Mouse (Mus musculus) urinary bladder, postnatal 36 days (tissue): ENCODE data around the gene Pde10a.

Source experiments
- DNase-seq, 2 experiments: peaks; one replicate each; pipeline ENCODE4 v3.0.0; 2022; ENCODE audit warnings: low spot score in 2 of 2, mixed read lengths in 1 of 2

Gene Pde10a

DNA sequence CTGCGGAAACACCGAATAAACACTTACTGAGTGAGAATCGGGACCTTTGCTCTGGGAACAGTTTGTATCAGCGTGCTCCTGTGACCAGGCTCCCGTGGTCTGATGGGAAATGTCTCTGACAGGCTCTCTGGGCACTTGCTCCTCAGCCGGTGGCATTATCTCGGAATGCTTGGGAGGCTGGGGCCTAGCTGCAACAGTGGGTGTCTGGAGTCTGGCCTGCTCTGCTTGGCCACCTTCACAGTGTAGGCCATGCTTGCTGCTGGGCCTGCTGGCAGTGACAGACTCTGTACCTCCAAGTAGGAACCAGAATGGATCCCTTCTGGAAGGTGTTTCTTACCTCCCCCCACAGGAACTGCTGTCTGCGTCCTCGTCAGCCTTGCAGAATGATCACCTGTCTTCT lies 362.9 kb downstream of the Pde10a start:
- DNase-seq, result no peak

DNA sequence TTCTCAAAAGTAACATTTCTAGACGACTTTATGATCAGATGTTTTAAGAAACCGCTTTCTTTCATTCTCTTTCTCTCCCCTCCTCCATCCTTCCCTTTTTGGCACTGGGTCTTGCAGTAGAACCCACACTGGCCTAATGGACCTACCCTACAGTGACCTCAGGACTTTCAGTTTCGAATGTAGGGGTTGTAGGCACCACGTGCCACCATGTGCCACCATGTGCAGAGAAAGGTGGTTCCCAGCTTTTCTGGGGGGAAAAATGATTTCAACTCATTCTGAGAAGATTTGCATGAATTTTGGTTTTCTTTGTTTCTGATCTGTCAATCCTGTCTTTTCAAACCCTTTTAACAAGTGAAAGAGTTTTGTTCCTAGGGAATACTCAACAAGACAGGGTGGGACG lies 363.5 kb downstream of the Pde10a start:
- DNase-seq, result no peak

DNA sequence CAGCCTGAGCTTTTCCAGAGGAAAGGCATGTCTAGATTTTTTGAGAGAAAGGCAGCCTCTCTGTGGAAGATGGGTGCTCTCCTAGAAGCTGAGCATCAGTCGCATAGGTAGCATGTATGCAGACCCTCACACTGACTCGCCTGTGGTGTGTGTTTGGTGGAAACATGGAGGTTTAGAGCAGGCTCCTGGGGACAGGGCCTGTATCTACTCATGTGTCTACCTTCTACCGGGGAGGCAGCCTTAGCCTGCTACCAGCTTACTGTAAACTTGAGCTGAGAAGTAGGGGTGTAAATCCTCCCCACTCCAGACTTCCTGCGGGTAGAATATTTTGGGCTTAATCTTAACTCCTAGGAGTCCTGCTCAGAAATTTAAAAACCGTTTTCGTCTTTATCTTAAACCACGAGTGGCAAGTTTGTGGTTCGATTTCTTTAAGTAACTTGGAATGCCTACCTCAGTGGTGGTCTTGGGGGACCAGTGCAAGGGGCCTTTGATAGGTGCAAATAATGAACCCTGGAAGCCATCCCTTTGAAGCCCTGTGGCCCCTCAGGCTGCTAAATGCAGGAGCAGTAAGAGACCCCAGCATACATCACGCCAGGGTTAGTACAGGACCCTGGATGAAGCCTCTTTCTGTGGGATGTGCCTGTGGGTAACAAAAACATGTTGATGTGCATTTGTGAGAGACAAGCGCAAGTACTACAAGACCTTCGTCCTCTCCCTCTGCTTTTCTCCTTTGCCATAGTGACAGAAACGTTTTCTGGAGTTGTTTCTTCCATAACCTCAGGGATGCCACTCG lies 367.2 kb downstream of the Pde10a start:
- no peak for DNase-seq

DNA sequence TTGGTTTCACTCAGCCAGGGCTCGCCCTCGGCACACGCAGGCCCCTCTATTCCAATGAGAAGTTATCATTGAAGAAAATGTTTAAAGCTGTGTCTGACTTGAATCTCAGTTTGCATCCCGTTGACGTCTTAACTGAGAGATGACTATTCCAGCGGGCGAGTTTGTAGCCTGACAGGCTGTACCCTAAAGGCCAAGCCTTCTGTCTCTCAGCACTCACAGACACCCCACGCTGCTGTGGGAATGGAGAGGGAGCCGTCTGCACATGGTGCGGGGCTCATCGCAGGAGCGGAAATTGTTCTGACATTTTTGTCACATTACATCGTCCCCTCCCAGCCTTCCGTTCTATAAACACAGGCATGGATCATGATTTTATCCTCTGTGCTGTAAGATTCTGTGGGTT lies 370.8 kb downstream of the Pde10a start:
- DNase-seq, result no peak

DNA sequence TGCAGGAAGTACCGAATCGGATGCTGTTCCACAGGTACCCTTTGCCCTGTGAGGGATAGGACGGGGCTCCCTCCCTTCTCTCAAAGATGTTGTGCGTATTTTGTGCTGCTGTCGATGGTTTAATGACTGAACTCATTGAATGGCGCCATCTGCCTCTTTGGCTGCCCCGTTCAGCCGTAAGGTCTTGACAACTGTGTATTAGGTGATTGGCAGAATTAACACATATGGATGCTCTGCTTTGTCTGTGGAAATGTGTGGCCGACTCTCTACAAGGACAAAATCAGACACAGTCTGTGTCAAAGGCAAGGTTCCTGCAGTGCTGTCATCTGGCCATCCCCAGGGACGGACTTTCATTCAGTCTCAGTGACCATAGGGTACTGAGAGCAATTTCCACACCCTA lies 372.6 kb downstream of the Pde10a start:
- no peak for DNase-seq

DNA sequence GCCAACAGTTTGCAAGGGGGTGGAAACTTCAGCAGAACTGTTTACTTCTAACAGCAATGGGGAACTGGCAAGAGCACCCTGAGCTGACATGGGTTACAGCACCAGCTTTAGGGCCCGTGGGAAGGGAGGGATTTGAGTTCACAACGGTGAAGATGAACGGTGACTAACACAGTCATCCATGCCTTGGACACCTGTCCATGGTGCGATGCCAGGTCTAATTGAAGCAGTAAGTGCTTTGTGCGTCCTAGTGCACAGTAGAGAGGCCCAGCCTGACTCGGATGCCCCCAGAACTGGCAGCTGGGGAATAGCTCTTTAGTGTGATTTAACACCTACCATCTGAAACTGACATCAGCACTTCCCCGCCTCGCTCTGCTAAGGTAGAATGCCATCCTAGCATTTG lies 373.0 kb downstream of the Pde10a start:
- DNase-seq, result no peak

DNA sequence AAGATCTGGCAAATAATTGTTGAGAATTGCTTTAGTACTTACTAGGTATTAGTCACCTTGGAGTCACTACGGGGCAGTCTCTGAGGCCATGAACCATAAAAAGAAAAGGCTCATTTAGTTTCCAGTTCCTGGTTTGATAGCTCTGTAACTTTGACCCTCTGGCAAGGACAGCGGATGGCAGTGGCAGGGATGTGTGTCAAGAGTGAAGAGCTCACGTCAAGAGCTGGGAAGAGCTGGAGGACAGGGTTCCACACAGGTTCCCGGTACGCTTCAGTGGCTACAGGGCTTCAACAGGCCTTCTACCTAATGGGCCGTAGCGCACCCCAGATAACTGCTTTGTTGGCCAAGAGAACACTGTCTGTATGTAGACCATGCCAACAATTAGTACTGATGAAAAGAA lies 374.0 kb downstream of the Pde10a start:
- no peak for DNase-seq

DNA sequence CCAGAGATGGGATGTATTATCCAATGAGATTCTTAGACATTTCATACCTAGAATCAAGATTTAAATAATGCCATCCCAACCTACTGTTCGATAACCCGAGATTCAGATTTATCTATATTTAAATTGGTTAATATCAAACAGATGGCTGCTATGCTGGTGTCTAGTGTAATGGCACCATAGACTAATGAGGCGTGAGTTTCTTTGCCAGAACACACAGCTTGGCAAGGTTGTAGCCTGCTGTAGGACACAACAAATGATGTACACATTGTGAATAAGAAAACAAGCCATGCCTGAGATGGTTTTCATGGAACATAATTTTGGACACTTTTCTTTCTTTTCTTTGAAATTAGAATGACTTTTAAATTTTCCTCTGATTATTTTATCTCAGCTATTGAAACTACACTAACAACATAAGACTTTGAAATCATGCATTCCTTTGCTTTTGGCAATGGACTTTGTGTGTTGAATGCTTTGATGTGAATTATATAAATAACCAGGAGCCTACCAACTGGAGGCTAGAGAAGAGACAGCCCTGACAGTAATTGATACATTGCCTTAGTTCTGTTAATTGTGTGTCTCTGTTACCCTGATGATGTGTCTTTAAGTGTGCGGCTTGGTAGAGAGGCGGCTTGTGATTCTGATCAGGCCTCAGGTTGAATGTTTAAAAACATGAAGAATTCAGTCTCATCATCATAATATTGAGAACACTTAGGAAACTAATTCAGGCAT lies 378.5 kb downstream of the Pde10a start:
- no peak for DNase-seq

GRCm38 (mm10) chr17:8910571-8910970 lies 385.4 kb downstream of the Pde10a start:
- DNase-seq, result no peak

- DNase-seq, result no peak
Observed at GRCm38 (mm10) chr17:8912933-8913332, 387.8 kb downstream of the Pde10a start.

DNA sequence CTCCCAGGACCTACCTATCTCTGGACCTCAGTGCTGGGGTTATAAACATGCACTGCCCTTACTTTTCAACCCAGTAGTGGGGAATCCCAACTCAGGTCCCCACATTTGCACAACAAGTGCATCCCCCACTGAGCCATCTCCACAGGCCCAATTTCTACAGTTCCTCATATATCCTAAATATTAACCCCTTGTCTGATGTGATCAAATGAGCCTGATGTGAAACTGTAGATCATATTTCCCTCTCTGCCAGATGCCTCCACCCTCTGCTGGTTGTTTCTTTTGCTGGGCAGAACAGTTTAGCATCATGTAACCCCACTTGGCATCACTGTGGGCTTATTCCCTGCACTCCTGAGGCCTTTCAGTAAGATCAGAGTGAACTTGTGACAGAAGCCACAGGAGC lies 390.5 kb downstream of the Pde10a start:
- DNase-seq, result no peak

- DNase-seq, result no peak
Observed at GRCm38 (mm10) chr17:8923074-8923473, 397.9 kb downstream of the Pde10a start.

- DNase-seq, result no peak
Observed at GRCm38 (mm10) chr17:8923727-8924126, 398.6 kb downstream of the Pde10a start.

DNA sequence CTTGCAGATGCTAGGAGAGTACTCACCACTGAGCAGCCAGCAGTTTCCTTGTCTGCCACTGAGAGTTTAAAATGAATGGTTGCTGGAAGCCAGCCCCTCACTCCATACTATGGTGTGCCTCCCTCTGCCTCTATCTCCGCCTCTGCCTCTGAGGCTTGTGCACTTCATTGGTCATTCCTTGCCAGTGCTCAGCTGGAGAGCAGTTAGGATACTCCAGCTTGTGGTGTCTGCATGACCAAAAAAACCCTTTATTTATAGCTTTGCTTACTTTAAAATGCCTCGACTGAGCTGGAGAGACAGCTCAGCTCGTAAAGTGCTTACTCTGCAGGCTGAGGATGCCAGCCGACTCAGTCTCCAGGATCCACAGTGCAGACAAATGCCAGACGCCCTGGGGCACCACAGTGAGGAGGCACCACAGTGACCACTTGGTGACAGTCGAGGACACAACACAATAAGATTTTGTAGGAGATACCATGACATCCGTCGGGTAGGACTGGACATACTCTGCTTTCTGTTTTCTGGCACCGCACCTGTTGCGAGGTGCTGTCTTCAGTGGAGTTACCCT lies 400.7 kb downstream of the Pde10a start:
- no peak for DNase-seq

DNA sequence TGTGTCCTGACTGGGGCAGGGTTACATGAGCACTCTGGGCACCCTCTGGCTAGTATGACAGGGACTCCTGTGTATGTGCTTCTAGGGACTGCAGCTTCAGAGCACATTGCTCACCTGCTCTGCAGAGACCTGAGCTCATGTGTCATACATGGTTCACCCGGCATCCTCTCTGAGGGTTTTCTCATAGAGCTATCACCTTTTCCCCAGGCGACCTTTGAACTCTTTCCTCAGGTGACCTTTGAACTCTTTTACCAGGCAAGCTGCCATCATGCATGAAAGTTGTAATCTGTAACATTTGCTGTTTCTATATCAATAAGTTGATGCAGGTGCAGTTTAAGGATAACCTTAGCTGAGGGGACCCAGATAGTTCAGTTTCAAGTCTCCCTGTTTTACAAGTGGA lies 403.4 kb downstream of the Pde10a start:
- no peak for DNase-seq

- DNase-seq, result no peak
Observed at GRCm38 (mm10) chr17:8929636-8930035, 404.5 kb downstream of the Pde10a start.

- no peak for DNase-seq
Observed at GRCm38 (mm10) chr17:8935604-8936003, 410.4 kb downstream of the Pde10a start.

- no peak for DNase-seq
Observed at GRCm38 (mm10) chr17:8936603-8937002, 411.4 kb downstream of the Pde10a start.

DNA sequence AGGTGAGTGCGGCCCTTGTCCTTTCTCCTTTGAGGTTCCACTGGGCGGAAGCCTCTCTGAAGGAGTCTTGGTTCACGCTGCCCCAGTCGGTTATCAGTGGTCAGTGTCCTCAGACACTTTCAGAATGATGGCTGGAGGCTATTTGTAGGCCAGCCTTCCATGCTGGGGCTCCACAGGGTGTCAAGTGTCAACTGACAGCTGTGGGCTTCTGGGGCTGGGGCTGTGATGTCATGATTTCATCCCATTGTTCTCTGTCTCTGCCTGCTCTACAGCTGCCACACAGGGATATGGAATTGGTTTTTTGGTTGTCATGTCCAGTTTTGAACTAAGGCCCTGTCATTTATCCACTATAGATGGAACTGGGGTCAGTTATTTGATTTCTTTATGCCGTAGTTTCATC lies 426.4 kb downstream of the Pde10a start:
- no peak for DNase-seq

DNA sequence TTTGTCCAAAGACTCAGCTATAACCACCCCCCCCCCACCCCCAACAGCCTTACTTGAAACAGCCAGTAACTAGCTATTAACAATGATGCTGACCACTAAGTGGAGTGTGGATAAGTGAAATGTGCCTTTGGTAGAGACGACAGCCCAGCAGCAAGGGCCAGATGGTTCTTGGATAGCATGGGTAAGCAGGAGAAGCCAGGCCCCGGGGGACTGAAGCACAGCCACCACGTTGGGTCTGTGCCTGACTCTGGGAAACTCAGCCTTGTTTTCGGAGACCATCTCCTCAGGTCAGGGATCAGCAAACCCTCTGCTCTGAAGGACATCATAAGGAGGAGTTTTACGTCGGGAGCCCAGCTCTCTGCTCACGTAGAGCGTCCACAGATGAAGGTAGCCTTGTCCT lies 427.8 kb downstream of the Pde10a start:
- DNase-seq, result no peak

DNA sequence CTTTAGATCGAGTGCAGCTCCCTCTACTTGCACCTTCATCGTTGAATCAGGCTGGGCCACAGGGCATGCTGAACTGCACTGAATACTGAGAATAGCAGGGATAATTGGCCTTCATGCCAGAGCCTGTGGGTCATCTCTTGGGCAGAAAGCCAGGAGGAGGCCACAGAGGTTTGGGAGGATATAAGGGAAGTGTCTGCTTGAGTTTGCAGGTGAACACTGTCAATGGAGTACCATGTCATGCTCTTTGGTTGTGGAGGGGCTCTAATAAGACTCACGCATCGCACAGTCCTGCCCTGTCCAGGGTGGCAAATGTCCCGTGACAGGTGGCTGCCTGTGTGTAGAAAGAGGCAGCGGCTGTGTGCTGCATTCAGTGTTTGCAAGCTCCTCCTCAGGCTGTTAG lies 433.0 kb downstream of the Pde10a start:
- DNase-seq, result no peak

DNA sequence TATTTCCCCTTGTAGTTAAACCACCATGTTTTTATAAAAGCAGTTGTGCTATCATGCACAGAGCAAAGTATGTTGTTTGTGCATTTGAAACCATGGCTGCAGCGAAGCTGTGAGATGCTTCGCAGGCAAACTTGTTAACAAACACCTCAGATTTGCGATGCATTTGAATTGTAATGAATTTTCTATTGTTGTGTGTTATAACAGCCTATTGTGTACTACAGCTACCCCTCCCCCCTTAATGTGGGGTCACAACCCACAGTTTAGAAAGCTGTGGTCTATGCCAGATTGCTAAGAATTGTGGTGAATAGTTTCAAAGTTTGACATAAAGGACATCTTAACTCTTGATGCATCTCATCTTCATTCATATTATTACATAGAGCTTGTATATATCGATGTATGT lies 435.2 kb downstream of the Pde10a start:
- DNase-seq, result no peak

DNA sequence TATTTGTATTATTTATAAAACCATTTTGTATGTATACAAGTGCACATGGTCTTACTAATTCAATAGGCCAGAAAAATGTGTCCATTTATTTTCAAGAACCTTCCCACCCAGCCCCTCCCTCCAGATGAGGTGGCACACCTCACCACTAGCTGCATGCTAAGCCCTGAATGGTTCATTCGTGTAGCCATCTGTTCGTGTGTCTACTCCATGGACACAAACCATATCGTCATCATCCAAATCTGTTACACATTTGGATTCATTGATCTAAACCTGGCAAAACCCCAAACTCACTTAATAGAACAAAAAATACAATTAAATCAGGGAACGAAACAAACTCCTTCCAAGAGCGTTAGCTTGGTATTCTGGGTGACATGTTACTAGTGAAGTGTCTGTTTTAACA lies 435.9 kb downstream of the Pde10a start:
- DNase-seq, result no peak
